Mouse (Mus musculus) MEL (cell line): ENCODE results near the gene Edem3. TPM values are rescaled to one million over a fixed set of nuclear protein-coding genes. Genes with fewer than 3 reads are reported as not detected.

Source experiments
- DNase-seq: peaks from one replicate; pipeline ENCODE4 v3.0.0; 2011; ENCODE audit warnings: low read depth, low spot score
- H3K27ac ChIP-seq: 2 replicates; pipeline ENCODE4 v1.5.1; 2012; ENCODE audit warnings: low read depth, mild to moderate bottlenecking, control low read depth, low read length, moderate library complexity; ENCODE audit not compliant: control insufficient read depth
- H3K27me3 ChIP-seq, 2 experiments: fragments of 150-350 bp in 1 of 2; sonication (generic) in 1 of 2; 2 replicates each; pipeline ENCODE4 v1.6.1; 2012; ENCODE audit warnings: low read length in 2 of 2, mild to moderate bottlenecking in 2 of 2, improper control_type of control experiment in 1 of 2, moderate library complexity in 1 of 2; ENCODE audit not compliant: insufficient read depth in 2 of 2, control insufficient read depth in 1 of 2
- H3K36me3 ChIP-seq, 2 experiments: 2 replicates each; pipeline ENCODE4 v1.6.1; 2012 to 2014; ENCODE audit warnings: low read length in 2 of 2, improper control_type of control experiment in 1 of 2, inconsistent platforms in 1 of 2, mild to moderate bottlenecking in 1 of 2; ENCODE audit not compliant: insufficient read depth in 2 of 2, control insufficient read depth in 1 of 2
- H3K4me1 ChIP-seq, 2 experiments: fragments of 150-350 bp in 1 of 2; sonication (generic) in 1 of 2; 2 replicates each; pipeline ENCODE4 v1.6.1; 2012; ENCODE audit warnings: low read length in 2 of 2, improper control_type of control experiment in 1 of 2, mild to moderate bottlenecking in 1 of 2; ENCODE audit not compliant: insufficient read depth in 2 of 2, control insufficient read depth in 1 of 2
- H3K4me3 ChIP-seq, 2 experiments: fragments of 150-350 bp in 1 of 2; sonication (generic) in 1 of 2; 2 replicates each; pipeline ENCODE4 v1.5.1; 2012; ENCODE audit warnings: low read depth in 2 of 2, low read length in 2 of 2, mild to moderate bottlenecking in 2 of 2, moderate library complexity in 2 of 2, control low read depth in 1 of 2, improper control_type of control experiment in 1 of 2; ENCODE audit not compliant: control insufficient read depth in 1 of 2, insufficient read depth in 1 of 2
- H3K79me2 ChIP-seq: 2 replicates; pipeline ENCODE4 v1.6.1; 2012; ENCODE audit warnings: mild to moderate bottlenecking, low read length, moderate library complexity; ENCODE audit not compliant: control insufficient read depth, poor library complexity, insufficient read depth
- H3K9ac ChIP-seq: 2 replicates; pipeline ENCODE4 v1.6.1; 2012; ENCODE audit warnings: low read depth, mild to moderate bottlenecking, control low read depth, low read length, moderate library complexity; ENCODE audit not compliant: control insufficient read depth, poor library complexity, severe bottlenecking
- H3K9me3 ChIP-seq: fragments of 150-350 bp; sonication (generic); replicated peaks from 2 replicates; pipeline ENCODE4 v1.6.1; 2012; ENCODE audit warnings: mild to moderate bottlenecking, low read length, improper control_type of control experiment, moderate library complexity; ENCODE audit not compliant: insufficient read depth
- BHLHE40 ChIP-seq: IDR thresholded peaks from 2 replicates; pipeline ENCODE4 v1.6.1; 2012; ENCODE audit warnings: low read depth, mild to moderate bottlenecking, inconsistent platforms, low read length, improper control_type of control experiment, borderline replicate concordance
- CHD1 ChIP-seq: IDR thresholded peaks from 2 replicates; pipeline ENCODE4 v1.6.1; 2012; ENCODE audit warnings: low read depth, mild to moderate bottlenecking, inconsistent platforms, low read length, improper control_type of control experiment
- CHD2 ChIP-seq: IDR thresholded peaks from 2 replicates; pipeline ENCODE4 v1.6.1; 2011; ENCODE audit warnings: low read length, improper control_type of control experiment
- CTCF ChIP-seq, 3 experiments: IDR thresholded peaks in 2 of 3; conservative IDR thresholded peaks in 1 of 3; 2 replicates each; pipeline ENCODE4 v1.5.1; 2011 to 2012; ENCODE audit warnings: low read length in 3 of 3, low read depth in 2 of 3, mild to moderate bottlenecking in 2 of 3, improper control_type of control experiment in 1 of 3, inconsistent platforms in 1 of 3, mixed read lengths in 1 of 3, moderate library complexity in 1 of 3; ENCODE audit not compliant: control insufficient read depth in 1 of 3, insufficient read depth in 1 of 3, poor library complexity in 1 of 3, severe bottlenecking in 1 of 3
- E2F4 ChIP-seq: IDR thresholded peaks from 2 replicates; pipeline ENCODE4 v1.6.1; 2011; ENCODE audit warnings: low read depth, low read length, improper control_type of control experiment, borderline replicate concordance
- ELF1 ChIP-seq: IDR thresholded peaks from 2 replicates; pipeline ENCODE4 v1.6.1; 2014; ENCODE audit warnings: low read depth, mild to moderate bottlenecking, inconsistent platforms, low read length, improper control_type of control experiment, moderate library complexity
- EP300 ChIP-seq, 2 experiments: IDR thresholded peaks; 2 replicates each; pipeline ENCODE4 v1.6.1; 2011; ENCODE audit warnings: improper control_type of control experiment in 2 of 2, low read length in 2 of 2, low read depth in 1 of 2, mild to moderate bottlenecking in 1 of 2
- ETS1 ChIP-seq: IDR thresholded peaks from 2 replicates; pipeline ENCODE4 v1.6.1; 2012; ENCODE audit warnings: low read depth, mild to moderate bottlenecking, inconsistent platforms, low read length, improper control_type of control experiment, moderate library complexity
- GABPA ChIP-seq: IDR thresholded peaks from 2 replicates; pipeline ENCODE4 v1.6.1; 2012; ENCODE audit warnings: low read depth, mild to moderate bottlenecking, inconsistent platforms, low read length, improper control_type of control experiment, moderate library complexity
- HCFC1 ChIP-seq: IDR thresholded peaks from 2 replicates; pipeline ENCODE4 v1.6.1; 2012; ENCODE audit warnings: low read depth, mild to moderate bottlenecking, inconsistent platforms, low read length, improper control_type of control experiment, moderate library complexity
- JUND ChIP-seq: IDR thresholded peaks from 2 replicates; pipeline ENCODE4 v1.6.1; 2011; ENCODE audit warnings: low read depth, mild to moderate bottlenecking, improper control_type of control experiment, low read length
- MAZ ChIP-seq: IDR thresholded peaks from 2 replicates; pipeline ENCODE4 v1.6.1; 2012; ENCODE audit warnings: low read depth, mild to moderate bottlenecking, inconsistent platforms, low read length, improper control_type of control experiment
- POLR2A ChIP-seq, 2 experiments: IDR thresholded peaks; 2 replicates each; pipeline ENCODE4 v1.6.1; 2011 to 2012; ENCODE audit warnings: low read length in 2 of 2, mild to moderate bottlenecking in 2 of 2, control low read depth in 1 of 2, improper control_type of control experiment in 1 of 2, low read depth in 1 of 2, moderate library complexity in 1 of 2; ENCODE audit not compliant: control insufficient read depth in 1 of 2, insufficient read depth in 1 of 2, poor library complexity in 1 of 2
- POLR2AphosphoS5 ChIP-seq: IDR thresholded peaks from 2 replicates; pipeline ENCODE4 v1.6.1; 2012; ENCODE audit warnings: low read depth, borderline replicate concordance, mild to moderate bottlenecking, inconsistent platforms, low read length, moderate library complexity, mixed read lengths
- SIN3A ChIP-seq: IDR thresholded peaks from 2 replicates; pipeline ENCODE4 v1.6.1; 2012; ENCODE audit warnings: low read length, improper control_type of control experiment, inconsistent platforms
- UBTF ChIP-seq: IDR thresholded peaks from 2 replicates; pipeline ENCODE4 v1.6.1; 2012; ENCODE audit warnings: low read depth, mild to moderate bottlenecking, inconsistent platforms, low read length, improper control_type of control experiment, moderate library complexity, borderline replicate concordance; ENCODE audit not compliant: insufficient read depth
- USF2 ChIP-seq, 2 experiments: IDR thresholded peaks; 2 replicates each; pipeline ENCODE4 v1.6.1; 2011 to 2012; ENCODE audit warnings: improper control_type of control experiment in 2 of 2, low read length in 2 of 2, borderline replicate concordance in 1 of 2, inconsistent platforms in 1 of 2, low read depth in 1 of 2, mild to moderate bottlenecking in 1 of 2; ENCODE audit not compliant: insufficient read depth in 1 of 2
- ZMIZ1 ChIP-seq: IDR thresholded peaks from 2 replicates; pipeline ENCODE4 v1.6.1; 2012; ENCODE audit warnings: low read depth, mild to moderate bottlenecking, inconsistent platforms, low read length, improper control_type of control experiment, moderate library complexity
- polyA plus RNA-seq, 2 experiments: library from polyadenylated mRNA; stranded (reverse) in 1 of 2; unstranded in 1 of 2; fragments of >175 nt in 1 of 2; fragments of >200 nt in 1 of 2; gene quantifications; 2 replicates each; pipeline versions ENCODE4 v1.2.1 to v1.2.4; 2012; ENCODE audit warnings: low replicate concordance in 2 of 2, low read depth in 1 of 2; ENCODE audit not compliant: insufficient read length in 2 of 2, insufficient read depth in 1 of 2, missing spikeins in 1 of 2
- total RNA-seq: library from RNA; depleted of rRNA; stranded (reverse); fragments of 300-350 nt; gene quantifications from 2 replicates; pipeline ENCODE4 v1.2.3, GENCODE M21; 2012

The Edem3 gene
- total and polyA plus RNA-seq, 3 experiments, result 11.6 to 15.6 TPM; not detected in 1

- H3K9ac ChIP-seq, result no peak overlapping the region
- no peak for DNase-seq
- H3K27me3 ChIP-seq, result no peaks in the 10 kb centered on the region
- no peak overlapping the region for H3K27ac ChIP-seq
- H3K4me1 ChIP-seq, result peaks cover 0 to 2% of the 10 kb centered on the region in 2 experiments; a peak in 1 of 4 replicates
- H3K9me3 ChIP-seq, result no peaks in the 10 kb centered on the region
- H3K4me3 ChIP-seq, result no peak overlapping the region
- TF ChIP-seq CTCF (IDR thresholded peaks at IDR 0.05 in 2 of 3, conservative IDR thresholded peaks at IDR 0.05 in 1 of 3; ENCODE audit: control insufficient read depth in 1 of 3, insufficient read depth in 1 of 3, low read depth in 2 of 3, low read length in 3 of 3, poor library complexity in 1 of 3, severe bottlenecking in 1 of 3), result no peak
- TF ChIP-seq CHD1, result no peak
- TF ChIP-seq POLR2A (IDR thresholded peaks at IDR 0.05; ENCODE audit: control insufficient read depth in 1 of 2, insufficient read depth in 1 of 2, low read depth in 1 of 2, low read length in 2 of 2, poor library complexity in 1 of 2), result no peak
- TF ChIP-seq SIN3A, result no peak
- TF ChIP-seq ZMIZ1, result no peak
- H3K36me3 ChIP-seq, result peaks cover 0 to 11% of the 10 kb centered on the region in 2 experiments; a peak in 3 of 4 replicates
- no peaks in the 10 kb centered on the region for H3K79me2 ChIP-seq
These were observed 44.6 kb upstream of the Edem3 start for GRCm38 (mm10) chr1:151710424-151711055.

- no peaks in the 10 kb centered on the region for H3K27me3 ChIP-seq
- TF ChIP-seq ETS1, result no peak
- TF ChIP-seq BHLHE40, result no peak
- TF ChIP-seq HCFC1, result no peak
- TF ChIP-seq CHD2, result no peak
- TF ChIP-seq E2F4, result no peak
- TF ChIP-seq GABPA, result no peak
- TF ChIP-seq UBTF, result no peak
- TF ChIP-seq JUND, result no peak
- no peak for TF ChIP-seq ZMIZ1
- TF ChIP-seq CTCF (IDR thresholded peaks at IDR 0.05 in 2 of 3, conservative IDR thresholded peaks at IDR 0.05 in 1 of 3; ENCODE audit: control insufficient read depth in 1 of 3, insufficient read depth in 1 of 3, low read depth in 2 of 3, low read length in 3 of 3, poor library complexity in 1 of 3, severe bottlenecking in 1 of 3), result no peak
- TF ChIP-seq ELF1, result no peak
- no peak for TF ChIP-seq USF2 (IDR thresholded peaks at IDR 0.05; ENCODE audit: borderline replicate concordance in 1 of 2, insufficient read depth in 1 of 2, low read depth in 1 of 2, low read length in 2 of 2)
- no peak for TF ChIP-seq SIN3A
- no peak for TF ChIP-seq EP300 (IDR thresholded peaks at IDR 0.05; ENCODE audit: low read depth in 1 of 2, low read length in 2 of 2)
- no peak for TF ChIP-seq MAZ
- no peak for TF ChIP-seq POLR2AphosphoS5
- H3K9ac ChIP-seq, result no peak overlapping the region
- DNase-seq, result no peak
- no peak overlapping the region for H3K4me3 ChIP-seq
- no peaks in the 10 kb centered on the region for H3K79me2 ChIP-seq
- peaks cover 0 to 11% of the 10 kb centered on the region in 2 experiments; a peak in 3 of 4 replicates for H3K36me3 ChIP-seq
- H3K9me3 ChIP-seq, result no peaks in the 10 kb centered on the region
- peaks cover 0 to 2% of the 10 kb centered on the region in 2 experiments; a peak in 1 of 4 replicates for H3K4me1 ChIP-seq
- no peak overlapping the region for H3K27ac ChIP-seq
These were observed 44.1 kb upstream of the Edem3 start for GRCm38 (mm10) chr1:151711062-151711461.
